Mouse (Mus musculus): ENCODE results near the gene Ubr7.
A peak's percentile ranks its signal among the peaks of the same experiment; 100 is the strongest.

Gene Ubr7

DNA sequence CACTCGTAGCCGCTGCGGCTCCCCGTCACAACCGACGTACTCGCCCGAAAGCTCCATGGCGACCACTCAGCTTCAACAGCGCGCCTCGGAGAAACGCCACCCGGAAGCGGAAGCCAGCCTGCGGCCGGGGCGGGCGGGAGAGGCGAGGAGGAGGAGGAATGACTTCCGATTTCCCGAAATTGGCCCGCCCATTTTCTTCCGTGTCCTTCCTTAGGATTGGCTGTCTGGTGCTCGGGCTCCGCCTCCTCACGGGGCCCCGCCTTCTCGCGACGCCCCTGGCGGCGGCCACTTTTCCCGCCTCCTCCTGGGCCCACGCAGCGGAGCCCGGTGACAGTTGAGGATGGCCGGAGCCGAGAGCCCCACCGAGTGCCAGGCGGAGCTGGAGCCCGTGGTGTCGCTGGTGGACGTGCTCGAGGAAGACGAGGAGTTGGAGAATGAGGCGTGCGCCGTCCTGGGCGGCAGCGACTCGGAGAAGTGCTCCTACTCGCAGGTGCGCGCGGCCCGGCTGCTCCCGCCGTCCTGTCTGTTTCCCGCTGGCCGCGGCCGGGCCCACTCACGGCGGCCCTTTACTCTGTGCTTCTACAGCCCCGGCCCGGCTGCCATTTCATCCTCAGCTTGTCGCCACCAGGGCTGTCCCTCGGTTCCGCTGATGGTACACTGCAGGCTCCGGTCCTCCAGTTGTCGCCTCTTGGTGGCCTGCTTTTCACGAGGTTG lies at the start of gene Ubr7, which contains the start of the genes Gm28051 and Gon7:
Gene Ubr7 (plus strand): TSS at position 279 of the 714 bp plus-strand sequence.
Gene Gm28051 (minus strand): TSS at position 77 of the 714 bp plus-strand sequence.
Gene Gon7 (minus strand): TSS at position 115 of the 714 bp plus-strand sequence.
- DNase-seq (ENCODE audit: low spot score), result peak; percentile 97

- no peak for DNase-seq (ENCODE audit: low spot score)
Measured at GRCm38 (mm10) chr12:102708220-102708619, 49.5 kb upstream of the Ubr7 start.

DNA sequence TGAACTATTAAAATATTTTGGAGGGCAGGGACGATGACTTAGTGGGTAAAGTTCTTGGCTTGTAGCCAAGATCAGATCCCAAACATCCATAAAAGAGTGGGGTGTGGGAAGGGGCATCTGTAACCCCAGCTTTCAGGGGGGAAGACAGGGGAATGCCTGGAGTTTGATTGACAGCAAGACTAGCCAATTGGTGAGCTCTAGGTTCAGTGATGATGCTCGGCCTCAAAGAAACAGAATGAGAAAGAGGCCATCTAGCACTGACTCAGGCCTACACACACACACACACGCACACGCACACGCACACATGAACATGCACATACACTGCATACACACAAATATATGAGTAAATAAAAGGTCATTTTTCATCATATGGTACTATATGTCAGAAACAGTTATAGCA lies 47.9 kb upstream of the Ubr7 start:
- no peak for DNase-seq (ENCODE audit: low spot score)

- no peak for DNase-seq (ENCODE audit: low spot score)
Measured at GRCm38 (mm10) chr12:102710851-102711375, 46.9 kb upstream of the Ubr7 start.

- no peak for DNase-seq (ENCODE audit: low spot score)
Measured at GRCm38 (mm10) chr12:102713153-102713865, 44.5 kb upstream of the Ubr7 start.

GRCm38 (mm10) chr12:102714116-102714515 lies 43.7 kb upstream of the Ubr7 start:
- DNase-seq (ENCODE audit: low spot score), result no peak

- no peak for DNase-seq (ENCODE audit: low spot score)
Measured at GRCm38 (mm10) chr12:102714654-102715395, 42.9 kb upstream of the Ubr7 start.

DNA sequence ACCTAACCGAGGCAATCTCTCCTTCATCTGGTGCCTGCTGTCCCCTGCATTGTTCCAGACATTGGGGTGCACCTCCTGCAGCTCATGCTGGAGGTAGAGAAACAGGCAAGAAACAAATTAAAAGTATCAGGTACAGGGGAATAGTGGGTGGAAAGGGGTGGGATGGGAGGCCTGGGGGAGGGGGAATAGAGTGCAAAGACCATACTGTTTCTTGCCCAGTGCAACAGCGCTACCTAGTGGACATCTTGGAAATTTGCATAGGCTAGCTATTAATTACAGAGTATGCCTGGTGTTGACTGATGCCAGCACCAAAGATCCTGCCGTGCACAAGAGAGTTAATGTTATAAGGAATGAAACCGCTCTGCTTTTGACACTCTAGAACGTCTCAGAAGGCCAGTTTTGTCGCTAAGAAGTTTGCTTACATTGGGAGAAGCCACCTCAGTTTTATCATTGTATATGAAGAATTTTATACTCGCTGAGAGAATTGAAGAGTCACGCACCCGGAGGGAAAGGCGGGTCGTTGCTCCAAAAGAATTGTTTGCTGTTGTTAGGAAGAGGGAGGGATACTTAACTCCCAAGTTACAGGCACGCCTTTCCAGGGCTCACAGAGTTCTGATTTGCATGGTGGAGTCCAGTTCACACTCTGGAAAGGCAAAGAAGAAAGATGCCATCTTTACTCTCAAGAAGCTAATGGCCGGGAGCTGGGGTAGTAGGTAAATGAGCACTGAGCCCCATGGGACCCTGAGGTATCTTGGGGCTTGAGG lies 38.0 kb upstream of the Ubr7 start:
- DNase-seq (ENCODE audit: low spot score), result no peak

GRCm38 (mm10) chr12:102722451-102722850 lies 35.3 kb upstream of the Ubr7 start:
- no peak for DNase-seq (ENCODE audit: low spot score)

DNA sequence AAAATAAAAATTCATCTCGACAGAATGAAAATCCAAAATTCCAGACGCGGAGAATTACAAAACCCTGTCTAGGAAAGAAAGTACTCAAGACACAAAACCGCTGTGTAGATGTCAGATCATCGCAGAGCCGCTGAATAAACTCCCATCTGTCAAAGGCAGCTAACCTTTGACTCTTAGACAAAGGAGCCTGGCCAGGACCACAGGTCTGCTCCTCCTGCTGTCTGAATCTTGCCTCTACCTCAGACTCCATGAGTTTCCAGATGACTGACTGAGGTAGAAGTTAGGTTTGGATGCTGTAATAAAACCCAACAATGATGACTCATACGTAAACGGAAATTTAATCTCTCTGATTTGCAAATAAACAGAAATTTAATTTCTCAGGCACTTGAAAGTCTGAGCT lies 34.8 kb upstream of the Ubr7 start:
- no peak for DNase-seq (ENCODE audit: low spot score)

- no peak for DNase-seq (ENCODE audit: low spot score)
Measured at GRCm38 (mm10) chr12:102723861-102724260, 33.9 kb upstream of the Ubr7 start.

DNA sequence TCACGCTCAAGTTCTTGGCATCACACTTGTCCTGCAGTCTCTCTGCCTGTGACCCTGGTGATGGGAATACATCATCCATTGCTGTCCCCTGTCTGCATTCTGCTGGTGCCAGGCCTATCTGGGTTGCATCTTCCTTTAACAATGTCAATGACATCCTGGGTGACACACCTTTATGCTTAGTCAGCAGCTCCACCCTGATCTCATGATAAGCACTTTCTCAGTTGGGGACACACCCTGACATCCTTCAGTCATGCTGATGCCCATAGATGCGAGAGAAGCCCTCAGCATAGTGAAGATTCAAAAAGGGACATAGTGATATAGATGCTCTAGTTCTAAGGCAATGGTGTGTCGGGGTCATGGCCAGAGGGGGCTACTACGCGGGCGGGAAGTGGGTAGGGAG lies 32.6 kb upstream of the Ubr7 start:
- no peak for DNase-seq (ENCODE audit: low spot score)

DNA sequence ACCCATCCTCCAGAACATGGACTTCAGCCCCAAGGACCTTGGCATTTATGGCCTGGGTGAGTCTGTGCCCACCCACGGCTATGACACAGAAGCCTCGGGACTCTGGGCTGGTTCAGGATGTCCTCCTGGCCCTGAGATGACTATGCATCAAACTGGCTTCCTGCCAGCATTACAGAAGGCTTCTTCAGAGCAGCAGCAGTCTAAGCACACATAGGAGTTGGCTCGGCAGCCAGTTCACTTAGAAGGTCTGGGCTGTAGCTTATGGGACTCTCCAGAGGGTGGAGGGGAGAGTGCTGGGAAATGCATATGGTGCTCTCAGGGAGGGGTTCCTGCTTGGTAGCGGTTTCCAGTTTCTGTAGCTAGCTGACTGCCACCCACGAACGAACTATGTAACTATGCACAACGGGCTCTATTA lies 32.0 kb upstream of the Ubr7 start:
- DNase-seq (ENCODE audit: low spot score), result no peak

- peak; percentile 80 for DNase-seq (ENCODE audit: low spot score)
Measured at GRCm38 (mm10) chr12:102729855-102730797, 27.6 kb upstream of the Ubr7 start.

- no peak for DNase-seq (ENCODE audit: low spot score)
Measured at GRCm38 (mm10) chr12:102730798-102731619, 26.8 kb upstream of the Ubr7 start.

DNA sequence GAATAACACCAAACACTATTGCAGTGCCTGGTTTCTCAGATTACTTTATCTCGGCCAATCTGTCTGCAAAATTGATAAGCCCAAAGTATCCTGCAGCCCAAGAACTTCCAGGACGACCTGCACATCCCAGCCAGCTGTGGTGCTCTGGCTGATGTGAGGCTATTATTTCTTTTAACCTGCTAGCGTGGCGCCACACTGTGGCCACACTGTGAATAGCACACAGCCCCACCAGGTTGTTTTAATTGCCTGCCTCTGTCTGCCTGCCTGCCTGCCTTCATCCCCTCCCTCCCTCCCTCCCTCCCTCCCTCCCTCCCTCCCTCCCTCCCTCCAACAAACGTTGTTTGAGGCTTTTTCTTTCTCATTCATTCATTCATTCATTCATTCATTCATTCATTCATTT lies 24.4 kb upstream of the Ubr7 start:
- DNase-seq (ENCODE audit: low spot score), result peak; percentile 78

GRCm38 (mm10) chr12:102739096-102739495 lies 18.7 kb upstream of the Ubr7 start:
- no peak for DNase-seq (ENCODE audit: low spot score)

- DNase-seq (ENCODE audit: low spot score), result no peak
Measured at GRCm38 (mm10) chr12:102740285-102740684, 17.5 kb upstream of the Ubr7 start.

DNA sequence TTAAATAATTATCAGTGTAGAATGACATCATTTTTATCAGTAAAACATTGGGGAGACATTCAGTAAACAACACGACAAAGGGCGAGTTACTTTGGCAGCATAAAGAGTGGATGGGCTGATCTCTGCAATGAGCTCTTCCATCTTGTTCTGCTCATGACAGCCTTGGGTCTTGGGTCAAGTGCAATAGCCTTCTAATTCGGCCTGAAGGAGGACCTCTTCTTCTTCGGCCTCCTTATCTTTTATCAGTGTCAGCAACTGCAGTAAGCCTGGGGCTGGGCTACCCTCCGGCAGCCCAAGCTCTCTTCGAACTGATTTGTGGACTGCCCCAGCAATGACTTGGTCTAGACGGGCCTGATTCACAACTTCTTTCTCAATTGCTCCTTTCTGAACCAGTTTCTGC lies 15.7 kb upstream of the Ubr7 start:
- DNase-seq (ENCODE audit: low spot score), result no peak
